Mouse (Mus musculus): ENCODE data around the gene Ptpra. TPM values are rescaled to one million over a fixed set of nuclear protein-coding genes. Genes with fewer than 3 reads are reported as not detected.

The Ptpra gene
- polyA plus RNA-seq, 1 experiment from 2014 or later, result 164 TPM

- Histone ChIP-seq H3K9me3 (ENCODE audit: control insufficient read depth, low read length) (no peaks in the 10 kb centered on the region), H3K9ac (replicated peaks; ENCODE audit: low read depth, low read length) (no peak overlapping the region), H3K27me3 (ENCODE audit: control insufficient read depth, insufficient read depth, low read length) (peaks cover 37% of the 10 kb centered on the region), H3K36me3 (ENCODE audit: control insufficient read depth, insufficient read depth, low read length) (no peaks in the 10 kb centered on the region), H3K4me2 (ENCODE audit: low read depth, low read length) (peak overlapping the region; percentile 32; the same call in 1 of the 2 replicates), H3K27ac (ENCODE audit: low read depth, low read length) (no peak overlapping the region), H3K4me3 (ENCODE audit: low read depth, low read length) (peak overlapping the region; percentile 26), H3K4me1 (ENCODE audit: control insufficient read depth, insufficient read depth, low read length) (0 out of 2 replicates have a peak, but pooled peaks cover 3% of the 10 kb centered on the region)
- WGBS, result 2% methylated on average over 15 of the region's 16 CpGs
- ATAC-seq (ENCODE audit: low read depth), result no peak
These were observed 131.1 kb downstream of the Ptpra start for GRCm38 (mm10) chr2:130581201-130581600.

GRCm38 (mm10) chr2:130582552-130582951, 132.5 kb downstream of the Ptpra start, which contains the start of gene Avp:
Gene Avp, minus strand, starts transcription at chr2:130582554.
- no peak within 1 kb of the TSS for H3K9ac ChIP-seq (replicated peaks; ENCODE audit: low read depth, low read length)
- H3K4me2 ChIP-seq (ENCODE audit: low read depth, low read length), result no peak within 1 kb of the TSS

GRCm38 (mm10) chr2:130583902-130584560, 134.0 kb downstream of the Ptpra start:
- Histone ChIP-seq H3K4me3 (ENCODE audit: low read depth, low read length) (no peak overlapping the region), H3K27me3 (ENCODE audit: control insufficient read depth, insufficient read depth, low read length) (peaks cover 20% of the 10 kb centered on the region), H3K4me1 (ENCODE audit: control insufficient read depth, insufficient read depth, low read length) (no peaks in the 10 kb centered on the region), H3K9me3 (ENCODE audit: control insufficient read depth, low read length) (no peaks in the 10 kb centered on the region), H3K9ac (replicated peaks; ENCODE audit: low read depth, low read length) (no peak overlapping the region), H3K4me2 (ENCODE audit: low read depth, low read length) (no peak overlapping the region), H3K27ac (ENCODE audit: low read depth, low read length) (no peak overlapping the region), H3K36me3 (ENCODE audit: control insufficient read depth, insufficient read depth, low read length) (no peaks in the 10 kb centered on the region)
- no peak for ATAC-seq (ENCODE audit: low read depth)
- WGBS, result 79% methylated on average over 10 of the region's 10 CpGs

More at GRCm38 (mm10) chr2:130582552-130582951, 132.5 kb downstream of the Ptpra start, which contains the start of gene Avp:
- ATAC-seq (ENCODE audit: low read depth), result no peak
- Histone ChIP-seq H3K27me3 (ENCODE audit: control insufficient read depth, insufficient read depth, low read length) (peaks cover 30% of the 10 kb centered on the region), H3K36me3 (ENCODE audit: control insufficient read depth, insufficient read depth, low read length) (no peaks in the 10 kb centered on the region), H3K4me3 (ENCODE audit: low read depth, low read length) (no peak within 1 kb of the TSS), H3K9me3 (ENCODE audit: control insufficient read depth, low read length) (no peaks in the 10 kb centered on the region), H3K4me1 (ENCODE audit: control insufficient read depth, insufficient read depth, low read length) (0 out of 2 replicates have a peak, but pooled peaks cover 2% of the 10 kb centered on the region), H3K27ac (ENCODE audit: low read depth, low read length) (no peak within 1 kb of the TSS)
- 33% methylated on average over 10 of the region's 10 CpGs for WGBS

- H3K27me3 ChIP-seq (ENCODE audit: control insufficient read depth, insufficient read depth, low read length), result peaks cover 6% of the 10 kb centered on the region; the same call in 1 of the 2 replicates
- H3K4me1 ChIP-seq (ENCODE audit: control insufficient read depth, insufficient read depth, low read length), result no peaks in the 10 kb centered on the region
- peaks cover 8% of the 10 kb centered on the region; the same call in 1 of the 2 replicates for H3K36me3 ChIP-seq (ENCODE audit: control insufficient read depth, insufficient read depth, low read length)
- H3K4me3 ChIP-seq (ENCODE audit: low read depth, low read length), result no peak overlapping the region
- no peak overlapping the region for H3K4me2 ChIP-seq (ENCODE audit: low read depth, low read length)
- ATAC-seq (ENCODE audit: low read depth), result no peak
- H3K27ac ChIP-seq (ENCODE audit: low read depth, low read length), result no peak overlapping the region
- H3K9ac ChIP-seq (replicated peaks; ENCODE audit: low read depth, low read length), result no peak overlapping the region
- no peaks in the 10 kb centered on the region for H3K9me3 ChIP-seq (ENCODE audit: control insufficient read depth, low read length)
- 86% methylated on average over 6 of the region's 6 CpGs for WGBS
These were observed 135.9 kb downstream of the Ptpra start for GRCm38 (mm10) chr2:130586016-130586415.

- ATAC-seq (ENCODE audit: low read depth), result no peak
- H3K27ac ChIP-seq (ENCODE audit: low read depth, low read length), result no peak overlapping the region
- H3K9ac ChIP-seq (replicated peaks; ENCODE audit: low read depth, low read length), result no peak overlapping the region
These were observed 138.3 kb downstream of the Ptpra start for GRCm38 (mm10) chr2:130588373-130588772.

GRCm38 (mm10) chr2:130589157-130589556, 139.1 kb downstream of the Ptpra start:
- Histone ChIP-seq H3K27ac (ENCODE audit: low read depth, low read length) (no peak overlapping the region), H3K27me3 (ENCODE audit: control insufficient read depth, insufficient read depth, low read length) (no peaks in the 10 kb centered on the region), H3K4me2 (ENCODE audit: low read depth, low read length) (no peak overlapping the region), H3K9me3 (ENCODE audit: control insufficient read depth, low read length) (no peaks in the 10 kb centered on the region), H3K4me3 (ENCODE audit: low read depth, low read length) (no peak overlapping the region), H3K4me1 (ENCODE audit: control insufficient read depth, insufficient read depth, low read length) (no peaks in the 10 kb centered on the region), H3K36me3 (ENCODE audit: control insufficient read depth, insufficient read depth, low read length) (peaks cover 12% of the 10 kb centered on the region; the same call in 1 of the 2 replicates), H3K9ac (replicated peaks; ENCODE audit: low read depth, low read length) (no peak overlapping the region)
- 61% methylated on average over 4 of the region's 4 CpGs for WGBS
- no peak for ATAC-seq (ENCODE audit: low read depth)

More at GRCm38 (mm10) chr2:130588373-130588772, 138.3 kb downstream of the Ptpra start:
- 90% methylated on average over 2 of the region's 2 CpGs for WGBS
- H3K4me1 ChIP-seq (ENCODE audit: control insufficient read depth, insufficient read depth, low read length), result no peaks in the 10 kb centered on the region
- H3K36me3 ChIP-seq (ENCODE audit: control insufficient read depth, insufficient read depth, low read length), result peaks cover 12% of the 10 kb centered on the region; the same call in 1 of the 2 replicates
- no peaks in the 10 kb centered on the region for H3K9me3 ChIP-seq (ENCODE audit: control insufficient read depth, low read length)
- no peak overlapping the region for H3K4me2 ChIP-seq (ENCODE audit: low read depth, low read length)
- H3K4me3 ChIP-seq (ENCODE audit: low read depth, low read length), result no peak overlapping the region
- no peaks in the 10 kb centered on the region for H3K27me3 ChIP-seq (ENCODE audit: control insufficient read depth, insufficient read depth, low read length)

GRCm38 (mm10) chr2:130589761-130590160, 139.7 kb downstream of the Ptpra start:
- Histone ChIP-seq H3K4me1 (ENCODE audit: control insufficient read depth, insufficient read depth, low read length) (no peaks in the 10 kb centered on the region), H3K4me3 (ENCODE audit: low read depth, low read length) (no peak overlapping the region)
- 92% methylated on average over 2 of the region's 2 CpGs for WGBS

GRCm38 (mm10) chr2:130591016-130591415, 140.9 kb downstream of the Ptpra start:
- WGBS, result 95% methylated on average over 2 of the region's 2 CpGs
- Histone ChIP-seq H3K4me3 (ENCODE audit: low read depth, low read length) (no peak overlapping the region), H3K36me3 (ENCODE audit: control insufficient read depth, insufficient read depth, low read length) (peaks cover 12% of the 10 kb centered on the region; the same call in 1 of the 2 replicates), H3K4me1 (ENCODE audit: control insufficient read depth, insufficient read depth, low read length) (no peaks in the 10 kb centered on the region), H3K27me3 (ENCODE audit: control insufficient read depth, insufficient read depth, low read length) (no peaks in the 10 kb centered on the region), H3K9me3 (ENCODE audit: control insufficient read depth, low read length) (no peaks in the 10 kb centered on the region), H3K9ac (replicated peaks; ENCODE audit: low read depth, low read length) (no peak overlapping the region), H3K27ac (ENCODE audit: low read depth, low read length) (no peak overlapping the region), H3K4me2 (ENCODE audit: low read depth, low read length) (no peak overlapping the region)
- no peak for ATAC-seq (ENCODE audit: low read depth)

More at GRCm38 (mm10) chr2:130589761-130590160, 139.7 kb downstream of the Ptpra start:
- no peaks in the 10 kb centered on the region for H3K9me3 ChIP-seq (ENCODE audit: control insufficient read depth, low read length)
- no peak overlapping the region for H3K27ac ChIP-seq (ENCODE audit: low read depth, low read length)
- H3K4me2 ChIP-seq (ENCODE audit: low read depth, low read length), result no peak overlapping the region
- peaks cover 12% of the 10 kb centered on the region; the same call in 1 of the 2 replicates for H3K36me3 ChIP-seq (ENCODE audit: control insufficient read depth, insufficient read depth, low read length)
- no peaks in the 10 kb centered on the region for H3K27me3 ChIP-seq (ENCODE audit: control insufficient read depth, insufficient read depth, low read length)
- H3K9ac ChIP-seq (replicated peaks; ENCODE audit: low read depth, low read length), result no peak overlapping the region
- ATAC-seq (ENCODE audit: low read depth), result no peak

GRCm38 (mm10) chr2:130595596-130595995, 145.5 kb downstream of the Ptpra start:
- WGBS, result 89% methylated on average over 1 of the region's 1 CpGs
- Histone ChIP-seq H3K4me3 (ENCODE audit: low read depth, low read length) (no peak overlapping the region), H3K36me3 (ENCODE audit: control insufficient read depth, insufficient read depth, low read length) (peaks cover 25% of the 10 kb centered on the region)

More at GRCm38 (mm10) chr2:130595596-130595995, 145.5 kb downstream of the Ptpra start:
- Histone ChIP-seq H3K27me3 (ENCODE audit: control insufficient read depth, insufficient read depth, low read length) (no peaks in the 10 kb centered on the region), H3K27ac (ENCODE audit: low read depth, low read length) (no peak overlapping the region), H3K9me3 (ENCODE audit: control insufficient read depth, low read length) (no peaks in the 10 kb centered on the region), H3K4me2 (ENCODE audit: low read depth, low read length) (no peak overlapping the region), H3K9ac (replicated peaks; ENCODE audit: low read depth, low read length) (no peak overlapping the region), H3K4me1 (ENCODE audit: control insufficient read depth, insufficient read depth, low read length) (no peaks in the 10 kb centered on the region)
- no peak for ATAC-seq (ENCODE audit: low read depth)
